Mouse (Mus musculus) lung, postnatal 14 days (tissue): ENCODE measurements around the gene Pramef25.
"Not testable (repeated sequence)": the region's sequence is repeated elsewhere in the genome, so short reads cannot be mapped to it uniquely, and the experiment has no call there.

ENCODE experiments used
- DNase-seq: peaks from one replicate; pipeline ENCODE4 v3.0.0; 2021

Gene Pramef25

GRCm38 (mm10) chr4:143950916-143951315 lies at the start of gene Pramef25:
Pramef25 (minus strand) TSS chr4:143951016.
- not testable (repeated sequence) for DNase-seq

- DNase-seq: not testable (repeated sequence)
Observed at GRCm38 (mm10) chr4:143994269-143994668, 43.5 kb upstream of the Pramef25 start, which contains the start of gene Pramef17. Pramef17 (minus strand) TSS chr4:143994369.

GRCm38 (mm10) chr4:143988126-143988525 lies 37.3 kb upstream of the Pramef25 start:
- DNase-seq: peak; percentile 48

- DNase-seq: peak; percentile 21
Observed at GRCm38 (mm10) chr4:143987475-143987941, 36.7 kb upstream of the Pramef25 start.

GRCm38 (mm10) chr4:143985733-143986132 lies 34.9 kb upstream of the Pramef25 start:
- peak; percentile 3 for DNase-seq

GRCm38 (mm10) chr4:143985165-143985564 lies 34.3 kb upstream of the Pramef25 start:
- peak; percentile 0 for DNase-seq

- DNase-seq: not testable (repeated sequence)
Observed at GRCm38 (mm10) chr4:143983446-143983845, 32.6 kb upstream of the Pramef25 start.

GRCm38 (mm10) chr4:143966850-143967249 lies 16.0 kb upstream of the Pramef25 start, which contains the start of gene Gm13101:
Gm13101 (minus strand) TSS chr4:143966950.
- not testable (repeated sequence) for DNase-seq

GRCm38 (mm10) chr4:143900280-143900679 lies 50.5 kb downstream of the Pramef25 start, which contains the start of gene Pramef6:
Pramef6 (minus strand) TSS chr4:143900380.
- DNase-seq: not testable (repeated sequence)
